Mouse (Mus musculus) heart, adult 2 months (tissue): Measurements from ENCODE around the gene Pigf. TPM values are rescaled to one million over a fixed set of nuclear protein-coding genes. Genes with fewer than 3 reads are reported as not detected.
A peak's percentile ranks its signal among the peaks of the same experiment; 100 is the strongest.

Experiments used
- DNase-seq, 2 experiments: peaks; one replicate each; pipeline ENCODE4 v3.0.0; 2021
- H3K27ac ChIP-seq: fragments of 200-600 bp; 2 replicates; pipeline ENCODE4 v1.8.1; 2022
- H3K27me3 ChIP-seq: fragments of 200-500 bp; 2 replicates; pipeline ENCODE4 v1.6.1; 2012; ENCODE audit warnings: mild to moderate bottlenecking, low read length, inconsistent platforms, mixed read lengths; ENCODE audit not compliant: control insufficient read depth, insufficient read depth
- H3K36me3 ChIP-seq: fragments of 200-500 bp; 2 replicates; pipeline ENCODE4 v1.6.1; 2012; ENCODE audit warnings: low read length, inconsistent platforms; ENCODE audit not compliant: control insufficient read depth, insufficient read depth
- H3K4me1 ChIP-seq: fragments of 200-500 bp; 2 replicates; pipeline ENCODE4 v1.6.1; 2011; ENCODE audit warnings: low read length; ENCODE audit not compliant: control insufficient read depth, insufficient read depth
- H3K4me3 ChIP-seq: fragments of 200-600 bp; 2 replicates; pipeline ENCODE4 v1.8.1; 2022
- H3K79me2 ChIP-seq: fragments of 200-500 bp; replicated peaks from 2 replicates; pipeline ENCODE4 v1.6.1; 2012; ENCODE audit warnings: mild to moderate bottlenecking, inconsistent platforms, low read length, moderate library complexity, mixed read lengths; ENCODE audit not compliant: control insufficient read depth, insufficient read depth
- H3K9ac ChIP-seq: fragments of 200-500 bp; 2 replicates; pipeline ENCODE4 v1.6.1; 2012; ENCODE audit warnings: low read depth, mild to moderate bottlenecking, control low read depth, inconsistent platforms, low read length, mixed read lengths
- CTCF ChIP-seq: fragments of 200-600 bp; IDR thresholded peaks from 2 replicates; pipeline ENCODE4 v1.8.1; 2022; ENCODE audit warnings: antibody characterized with exemption, mild to moderate bottlenecking, moderate library complexity
- EP300 ChIP-seq: fragments of 200-500 bp; IDR thresholded peaks from 2 replicates; pipeline ENCODE4 v1.6.1; 2011; ENCODE audit warnings: low read depth, low read length, control low read depth; ENCODE audit not compliant: insufficient read depth
- POLR2A ChIP-seq: fragments of 200-500 bp; IDR thresholded peaks from 2 replicates; pipeline ENCODE4 v1.6.1; 2011; ENCODE audit warnings: mild to moderate bottlenecking, low read depth, low read length, control low read depth; ENCODE audit not compliant: insufficient read depth
- whole genome bisulfite sequencing: fragments of 180-500 bp; shearing (Covaris S2); methylation state at CpG from one replicate; pipeline ENCODE4 v1.1.7; 2018; 5-methylcytosine and 5-hydroxymethylcytosine counted together
- intact Hi-C: fragments of 180-260 bp; cut with DNase I; formaldehyde crosslinking; loops from one replicate; pipeline ENCODE4 v1.15.1; 2025
- polyA plus RNA-seq: library from polyadenylated mRNA; depleted of rRNA; stranded (reverse); fragments of >200 nt; gene quantifications from 2 replicates; pipeline ENCODE4 v1.2.3, GENCODE M21; 2012
- total RNA-seq, 2 experiments: library from RNA; stranded (reverse); gene quantifications; 2 replicates each; pipeline ENCODE4 v1.2.3; 2021

Pigf gene
- total and polyA plus RNA-seq, 3 experiments = 2.4 to 5.2 (median 3.4) TPM

- TF ChIP-seq CTCF (no peak), POLR2A (no peak), EP300 (no peak)
- H3K79me2 ChIP-seq = no peaks in the 10 kb centered on the region
- no peaks in the 10 kb centered on the region for H3K27me3 ChIP-seq
- intact Hi-C loops = no loop called here
- no peaks in the 10 kb centered on the region for H3K36me3 ChIP-seq
- DNase-seq = no peak
- no peak overlapping the region for H3K27ac ChIP-seq
- no peaks in the 10 kb centered on the region for H3K4me1 ChIP-seq
- WGBS = 91% methylated on average over 5 of the region's 5 CpGs
- no peak overlapping the region for H3K9ac ChIP-seq
- H3K4me3 ChIP-seq = no peak overlapping the region
Measured at GRCm38 (mm10) chr17:87019692-87020091, 5.5 kb downstream of the Pigf start.

DNA sequence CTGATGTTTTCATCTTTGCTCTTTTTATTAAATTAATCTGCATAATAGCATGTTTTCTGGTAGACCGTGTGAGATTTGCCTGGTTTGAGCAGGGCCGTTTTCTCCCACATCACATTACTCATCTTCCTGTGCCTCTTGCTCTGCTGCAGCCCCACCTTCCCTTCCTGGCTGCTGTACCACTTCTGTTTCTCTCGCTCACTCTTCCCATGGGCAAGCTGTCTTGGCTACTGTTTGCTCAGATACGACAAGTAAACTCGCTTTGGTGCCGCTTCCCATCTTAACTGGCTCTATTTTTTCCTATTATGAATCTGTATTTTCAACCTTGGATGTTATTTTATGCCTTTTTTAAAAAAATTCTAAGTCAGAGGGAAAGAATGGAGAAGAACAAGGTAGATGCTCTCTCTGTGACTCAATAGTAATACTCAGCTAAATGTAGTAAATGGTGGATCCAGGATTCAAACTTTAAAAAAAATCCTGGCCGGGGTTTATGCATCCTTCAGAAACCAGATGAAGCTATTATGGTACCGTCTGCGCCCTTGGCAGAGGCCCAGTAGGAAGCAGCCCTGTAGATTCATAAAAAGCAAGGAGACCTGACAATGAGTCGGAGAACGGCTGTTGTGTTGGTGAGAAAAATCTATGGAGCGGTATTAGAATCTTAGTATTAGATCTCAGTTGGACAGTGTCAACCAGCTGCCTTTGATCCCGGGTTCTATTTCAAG, 13.7 kb downstream of the Pigf start:
- Histone ChIP-seq H3K9ac (no peak overlapping the region), H3K4me3 (no peak overlapping the region), H3K27ac (no peak overlapping the region), H3K4me1 (no peaks in the 10 kb centered on the region; the same call in 1 of the 2 replicates), H3K79me2 (no peaks in the 10 kb centered on the region), H3K36me3 (no peaks in the 10 kb centered on the region), H3K27me3 (no peaks in the 10 kb centered on the region)
- no peak for TF ChIP-seq EP300
- no peak for TF ChIP-seq CTCF
- no peak for TF ChIP-seq POLR2A
- no peak for DNase-seq
- 50% methylated on average over 13 of the region's 13 CpGs for WGBS
- intact Hi-C loops = no loop called here

DNA sequence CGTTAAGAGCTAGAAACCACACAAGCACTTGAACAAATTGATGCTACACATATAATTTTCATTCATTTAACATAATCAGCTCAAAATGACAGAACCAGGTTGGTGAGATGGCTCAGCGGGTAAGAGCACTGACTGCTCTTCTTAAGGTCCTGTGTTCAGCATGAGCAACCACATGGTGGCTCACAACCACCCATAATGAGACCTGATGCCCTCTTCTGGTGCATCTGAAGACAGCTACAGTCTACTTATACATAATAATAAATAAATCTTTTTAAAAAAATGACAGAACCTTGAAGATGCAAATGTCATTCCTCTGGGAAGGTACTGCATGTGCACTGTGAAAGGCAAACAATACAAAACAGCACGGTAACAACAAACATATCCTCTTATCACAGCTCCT, 16.3 kb downstream of the Pigf start:
- no peak overlapping the region for H3K4me3 ChIP-seq
- no peaks in the 10 kb centered on the region for H3K36me3 ChIP-seq
- DNase-seq = no peak
- no peaks in the 10 kb centered on the region for H3K27me3 ChIP-seq
- H3K4me1 ChIP-seq = no peaks in the 10 kb centered on the region; the same call in 1 of the 2 replicates
- no peak overlapping the region for H3K9ac ChIP-seq
- 91% methylated on average over 3 of the region's 3 CpGs for WGBS
- H3K79me2 ChIP-seq = no peaks in the 10 kb centered on the region
- no peak overlapping the region for H3K27ac ChIP-seq
- TF ChIP-seq EP300 = no peak
- no peak for TF ChIP-seq POLR2A
- TF ChIP-seq CTCF = peak; percentile 51
- intact Hi-C loops = no loop called here

DNA sequence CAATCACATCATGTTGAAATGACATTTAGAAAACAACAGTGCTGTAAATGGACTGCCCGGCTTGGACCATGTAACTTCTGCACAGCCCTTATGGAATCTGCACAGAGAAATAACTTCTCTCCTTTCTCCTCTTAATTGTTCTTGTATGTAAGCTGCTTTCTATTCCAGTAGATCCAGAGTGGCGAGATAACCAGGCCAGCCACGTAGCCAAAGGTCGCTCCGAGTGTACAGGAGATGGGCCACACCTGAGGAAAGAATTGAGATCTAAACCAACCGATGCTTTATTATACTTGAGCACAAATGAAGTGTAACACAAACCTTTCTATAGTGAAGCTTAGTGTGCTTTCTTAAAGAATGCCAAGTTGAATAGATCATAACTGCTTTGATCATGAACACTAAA, 27.9 kb downstream of the Pigf start:
- no peaks in the 10 kb centered on the region for H3K4me1 ChIP-seq
- no peak overlapping the region for H3K27ac ChIP-seq
- WGBS = 82% methylated on average over 6 of the region's 6 CpGs
- H3K4me3 ChIP-seq = no peak overlapping the region
- H3K9ac ChIP-seq = no peak overlapping the region
- peaks cover 6% of the 10 kb centered on the region; the same call in 1 of the 2 replicates for H3K36me3 ChIP-seq
- DNase-seq = no peak
- peaks cover 1% of the 10 kb centered on the region; the same call in 1 of the 2 replicates for H3K79me2 ChIP-seq
- H3K27me3 ChIP-seq = no peaks in the 10 kb centered on the region
- TF ChIP-seq POLR2A = no peak
- no peak for TF ChIP-seq CTCF
- TF ChIP-seq EP300 = no peak
- intact Hi-C loops = no loop called here

- TF ChIP-seq CTCF (no peak), EP300 (no peak), POLR2A (no peak)
- H3K4me3 ChIP-seq = no peak overlapping the region
- H3K79me2 ChIP-seq = peaks cover 1% of the 10 kb centered on the region
- no peaks in the 10 kb centered on the region for H3K27me3 ChIP-seq
- peaks cover 4% of the 10 kb centered on the region; the same call in 1 of the 2 replicates for H3K36me3 ChIP-seq
- no peak overlapping the region for H3K27ac ChIP-seq
- peak in 1 of 2 experiments; percentile 15 for DNase-seq
- no peak overlapping the region for H3K9ac ChIP-seq
- peaks cover 15% of the 10 kb centered on the region for H3K4me1 ChIP-seq
- intact Hi-C loops = no loop called here
- 84% methylated on average over 8 of the region's 8 CpGs for WGBS
Measured at GRCm38 (mm10) chr17:86991306-86991705, 33.9 kb downstream of the Pigf start.

DNA sequence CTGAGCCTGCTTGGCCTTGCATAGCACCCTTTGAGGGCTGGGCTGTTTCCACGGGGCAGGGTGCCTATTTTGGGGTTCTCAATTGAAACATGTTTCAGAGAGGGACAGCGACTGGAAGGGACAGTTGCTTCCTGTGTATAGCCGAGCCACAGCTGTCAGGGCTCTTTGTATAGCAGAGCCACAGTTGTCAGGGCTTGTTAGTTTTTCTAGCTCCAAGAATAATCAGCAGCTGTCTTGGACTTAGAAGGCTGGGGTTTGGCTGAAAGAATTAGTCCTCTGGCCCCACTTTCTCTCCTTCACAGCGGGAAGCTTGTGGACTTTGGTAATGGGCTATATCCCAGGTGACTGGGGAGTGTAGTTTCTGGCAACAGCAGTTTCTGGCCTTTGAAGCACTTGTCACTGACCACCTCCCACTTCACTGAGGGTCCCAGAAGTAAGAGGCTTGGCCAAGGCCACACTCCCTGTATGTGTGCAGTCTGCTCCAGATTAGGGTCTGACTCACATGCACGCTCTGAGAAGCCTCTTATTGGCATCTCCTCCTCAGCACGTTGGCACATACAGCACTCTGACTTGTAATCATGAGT, 36.5 kb downstream of the Pigf start:
- 31% methylated on average over 6 of the region's 6 CpGs for WGBS

More for the DNA sequence above, 36.5 kb downstream of the Pigf start:
- H3K4me1 ChIP-seq = peaks cover 16% of the 10 kb centered on the region
- H3K27me3 ChIP-seq = no peaks in the 10 kb centered on the region
- H3K79me2 ChIP-seq = no peaks in the 10 kb centered on the region; the same call in none of the 2 replicates
- TF ChIP-seq CTCF = no peak
- no peak for TF ChIP-seq POLR2A
- no peak for TF ChIP-seq EP300
- H3K36me3 ChIP-seq = peaks cover 4% of the 10 kb centered on the region; the same call in 1 of the 2 replicates
- DNase-seq = peak; percentile 42 to 43
- no peak overlapping the region for H3K9ac ChIP-seq
- H3K4me3 ChIP-seq = no peak overlapping the region
- intact Hi-C loops = loop anchor here (5.0 kb wide), 1 partner anchor 71 kb away; the partner anchor contains the start of gene Tmem247
- H3K27ac ChIP-seq = peak overlapping the region; percentile 54
